Mouse (Mus musculus) bone marrow, adult 2 months (tissue): ENCODE data around the gene Fcgrt. TPM values are rescaled to one million over a fixed set of nuclear protein-coding genes. Genes with fewer than 3 reads are reported as not detected.

Experiments
- H3K27ac ChIP-seq: fragments of 200-500 bp; 2 replicates; pipeline ENCODE4 v1.5.1; 2012; ENCODE audit warnings: low read depth, mild to moderate bottlenecking, control low read depth, inconsistent platforms, low read length; ENCODE audit not compliant: control insufficient read depth, poor library complexity, insufficient read depth
- H3K4me1 ChIP-seq: fragments of 200-500 bp; 2 replicates; pipeline ENCODE4 v1.6.1; 2011; ENCODE audit warnings: low read length; ENCODE audit not compliant: control insufficient read depth, insufficient read depth
- H3K4me3 ChIP-seq: fragments of 200-500 bp; replicated peaks from 2 replicates; pipeline ENCODE3; 2011; ENCODE audit warnings: mild to moderate bottlenecking, low read depth, low read length, control low read depth; ENCODE audit not compliant: control insufficient read depth
- CTCF ChIP-seq: fragments of 200-500 bp; IDR thresholded peaks from 2 replicates; pipeline ENCODE4 v1.5.1; 2011; ENCODE audit warnings: low read length, control low read depth; ENCODE audit not compliant: control insufficient read depth, insufficient read depth
- POLR2A ChIP-seq: fragments of 200-500 bp; IDR thresholded peaks from 2 replicates; pipeline ENCODE4 v1.6.1; 2011; ENCODE audit warnings: low read depth, mild to moderate bottlenecking, control low read depth, low read length, borderline replicate concordance; ENCODE audit not compliant: control insufficient read depth
- WGBS: fragments of 180-500 bp; shearing (Covaris S2); methylation state at CpG from one replicate; pipeline ENCODE4 v1.1.7; 2018; 5-methylcytosine and 5-hydroxymethylcytosine counted together
- polyA plus RNA-seq: library from polyadenylated mRNA; stranded (reverse); fragments of >200 nt; gene quantifications from 2 replicates; pipeline ENCODE4 v1.2.4, GENCODE M21; 2011; ENCODE audit warnings: low replicate concordance; ENCODE audit not compliant: missing spikeins, insufficient read depth, insufficient read length

Gene Fcgrt
- polyA plus RNA-seq, 1 experiment, result 19.1 TPM

DNA sequence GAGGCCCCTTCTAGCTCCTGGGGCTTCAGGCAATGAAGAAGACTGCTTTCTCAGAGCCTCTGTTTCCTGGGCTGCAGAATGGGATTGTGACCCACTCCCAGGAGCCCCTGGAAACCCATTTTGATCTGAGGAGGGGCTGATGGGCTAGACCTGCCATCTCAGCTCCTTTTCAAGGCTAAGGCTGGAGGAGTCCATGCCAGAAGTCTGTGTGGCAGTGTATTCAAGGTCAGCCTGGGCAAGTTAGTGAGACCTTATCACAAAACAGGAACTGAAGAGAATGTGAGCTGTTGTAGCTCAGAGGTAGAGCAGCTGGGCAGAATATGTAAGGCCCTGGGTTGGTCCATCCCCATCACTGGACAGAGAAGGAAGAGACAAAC lies 46.7 kb downstream of the Fcgrt start:
- H3K4me1 ChIP-seq, result peaks cover under 1% of the 10 kb centered on the region
- TF ChIP-seq CTCF, result no peak
- TF ChIP-seq POLR2A, result no peak
- H3K4me3 ChIP-seq, result no peak overlapping the region
- no peak overlapping the region for H3K27ac ChIP-seq

DNA sequence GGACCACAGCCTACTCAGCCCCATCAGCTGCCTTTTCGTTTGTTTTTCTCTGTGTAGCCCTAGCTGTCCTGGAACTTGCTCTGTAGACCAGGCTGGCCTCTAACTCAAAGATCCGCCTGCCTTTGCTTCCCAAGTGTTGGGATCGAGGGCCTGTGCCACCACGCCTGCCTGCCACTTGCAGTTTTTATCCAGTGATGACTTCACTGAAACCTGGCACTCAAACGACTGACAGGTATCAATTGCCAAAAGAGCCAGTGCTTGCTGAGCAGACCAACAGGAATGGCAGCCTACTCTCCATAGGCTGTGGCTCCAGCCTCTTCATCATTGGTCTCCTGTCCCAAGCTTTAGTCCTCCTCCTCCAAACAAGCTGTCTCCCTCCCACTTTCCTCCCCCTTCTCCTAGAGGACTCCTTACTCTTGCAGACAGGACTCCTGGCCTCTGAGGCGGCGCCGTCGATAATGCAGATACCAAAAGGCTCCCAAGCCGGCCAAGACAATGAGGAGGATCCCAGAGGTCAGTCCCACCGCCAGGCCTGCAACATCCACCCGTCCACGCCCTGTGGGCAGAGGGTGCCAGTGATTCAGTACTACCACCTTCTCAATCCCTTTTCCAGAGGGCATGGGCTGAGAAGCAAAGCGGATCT lies 47.2 kb downstream of the Fcgrt start:
- 78% methylated on average over 14 of the region's 14 CpGs for WGBS
- no peak overlapping the region for H3K4me3 ChIP-seq
- TF ChIP-seq CTCF, result no peak
- no peak for TF ChIP-seq POLR2A
- peaks cover 4% of the 10 kb centered on the region for H3K4me1 ChIP-seq
- no peak overlapping the region for H3K27ac ChIP-seq

DNA sequence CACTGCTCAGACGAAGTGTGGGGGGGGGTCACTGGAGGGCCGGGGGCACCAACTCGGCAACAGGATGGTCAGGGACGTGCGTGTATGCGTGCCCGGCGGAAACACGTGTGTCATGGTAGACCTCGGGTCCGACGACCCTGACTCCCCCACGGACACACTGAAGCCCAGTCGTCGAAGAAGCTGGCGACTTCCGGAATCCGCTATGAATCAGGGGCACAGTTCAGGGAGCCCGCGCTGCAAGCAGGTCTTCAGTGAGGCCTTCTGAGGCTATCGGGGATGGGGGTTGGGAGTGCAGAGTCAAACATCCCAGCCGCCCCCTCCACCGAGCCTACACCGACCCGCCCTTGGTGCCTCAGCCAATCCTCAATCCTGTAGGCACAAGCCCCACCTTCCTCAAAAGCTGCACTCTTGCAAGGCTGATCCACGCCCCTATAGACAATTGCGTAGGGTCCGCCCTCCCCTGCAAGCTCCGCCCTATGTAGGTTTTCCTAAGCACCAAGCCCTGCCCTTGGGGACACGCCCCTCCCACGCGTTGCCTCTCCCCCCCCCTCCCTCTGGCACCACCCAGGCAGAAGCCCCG lies 49.6 kb downstream of the Fcgrt start:
- WGBS, result under 1% methylated on average over 33 of the region's 33 CpGs
- no peak for TF ChIP-seq CTCF
- peak; percentile 60; the same call in 1 of the 2 replicates for TF ChIP-seq POLR2A
- Histone ChIP-seq H3K4me3 (peak overlapping the region; percentile 69), H3K27ac (peak overlapping the region; percentile 82), H3K4me1 (peaks cover 5% of the 10 kb centered on the region)

DNA sequence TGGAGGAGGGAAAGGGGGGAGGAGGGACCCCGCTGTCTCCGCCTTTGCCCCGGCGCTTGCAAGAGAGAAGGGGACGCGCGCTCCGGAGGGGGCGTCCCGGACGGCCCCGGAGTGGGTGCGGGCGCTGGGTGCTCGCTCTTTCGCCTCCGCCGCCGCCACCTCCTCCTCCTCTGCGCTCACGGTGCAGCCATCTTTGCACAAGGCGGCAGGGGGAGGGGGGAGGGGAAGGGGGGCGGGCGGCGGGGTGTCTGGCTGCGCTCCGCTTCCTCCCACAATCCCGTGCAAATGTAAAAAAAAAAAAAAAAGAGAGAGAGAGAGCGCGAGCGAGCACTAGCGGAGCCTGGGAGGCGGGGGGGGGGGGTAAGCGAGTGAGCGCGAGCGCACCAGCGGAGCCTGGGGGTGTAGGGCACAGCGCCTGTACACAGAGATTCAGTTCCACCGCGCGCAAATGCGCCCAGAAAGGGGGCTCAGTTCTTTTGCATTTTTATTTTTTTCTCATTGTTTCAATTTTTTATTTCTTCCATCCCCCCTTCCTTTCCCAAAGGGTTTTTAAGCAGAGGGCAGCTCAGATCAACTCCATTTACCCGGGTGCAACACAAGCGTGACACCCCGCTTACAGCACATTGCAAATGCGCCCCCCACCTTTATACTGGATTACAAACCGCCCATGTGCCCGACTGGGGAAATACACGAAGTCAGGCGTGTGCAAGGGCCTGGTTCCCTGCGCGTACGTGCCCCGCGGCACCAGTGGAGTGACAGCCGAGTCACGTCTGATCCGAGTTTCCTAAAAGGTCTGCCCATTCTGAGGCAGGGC lies 50.3 kb downstream of the Fcgrt start:
- Histone ChIP-seq H3K4me1 (peaks cover 5% of the 10 kb centered on the region), H3K4me3 (peak overlapping the region; percentile 69), H3K27ac (peak overlapping the region; percentile 92)
- TF ChIP-seq CTCF (no peak), POLR2A (peak; percentile 67; the same call in 1 of the 2 replicates)
- 0% methylated on average over 51 of the region's 59 CpGs for WGBS

DNA sequence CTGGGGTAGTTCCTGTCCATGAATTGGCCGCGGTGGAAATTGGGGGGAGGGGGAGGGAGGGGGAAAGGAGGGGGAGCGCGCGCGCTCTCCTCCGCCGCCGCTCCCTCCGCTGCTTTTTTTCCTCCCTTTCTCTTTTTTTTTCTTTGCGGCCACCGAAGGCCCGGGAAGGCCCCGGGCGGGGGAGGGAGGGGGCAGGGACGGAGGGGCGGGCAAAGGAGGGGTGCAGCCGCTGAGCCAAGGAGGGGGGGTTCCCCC lies 50.9 kb downstream of the Fcgrt start, which contains the start of gene Prr12:
TSS of gene Prr12 (minus strand) at position 20 of the 255 bp plus-strand sequence.
- peak within 1 kb of the TSS; percentile 92 for H3K27ac ChIP-seq
- TF ChIP-seq POLR2A (no peak), CTCF (no peak)
- H3K4me1 ChIP-seq, result peaks cover 5% of the 10 kb centered on the region
- peak within 1 kb of the TSS; percentile 69 for H3K4me3 ChIP-seq
- 0% methylated on average over 14 of the region's 18 CpGs for WGBS

DNA sequence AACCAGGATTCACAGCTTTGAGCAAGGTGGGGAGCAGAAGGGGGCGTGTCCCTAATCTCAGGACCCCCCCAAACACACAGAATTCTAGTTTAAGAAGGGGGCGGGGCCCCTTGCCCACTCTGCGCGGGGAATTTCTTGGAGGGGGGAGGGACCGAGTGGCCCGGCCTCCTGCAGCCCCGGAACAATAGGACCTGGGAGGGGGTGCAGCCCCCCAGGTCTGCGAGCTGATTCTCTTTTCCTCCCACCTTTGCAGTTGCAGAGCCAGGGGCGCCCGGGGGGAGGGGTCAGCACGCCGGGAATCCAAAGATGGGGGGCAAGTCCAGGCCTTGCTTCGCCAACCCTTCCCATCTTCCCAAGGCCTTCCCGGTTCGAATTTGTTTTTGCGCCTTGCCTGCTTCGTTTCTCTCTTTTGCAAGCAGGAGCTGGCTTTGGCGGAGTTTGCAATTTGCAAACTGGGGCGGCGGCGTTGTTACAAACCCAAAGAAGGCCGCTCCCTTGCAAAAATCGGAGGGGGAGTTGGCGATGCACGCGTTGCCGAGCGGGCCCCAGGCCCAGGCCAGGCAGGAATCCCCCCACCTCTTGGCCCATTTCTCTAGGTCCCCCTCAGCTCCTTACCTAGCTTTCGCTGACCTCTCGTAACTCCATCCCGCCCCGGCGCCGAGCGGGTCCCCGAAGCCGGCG lies 51.3 kb downstream of the Fcgrt start:
- Histone ChIP-seq H3K4me3 (peak overlapping the region; percentile 69), H3K27ac (peak overlapping the region; percentile 79), H3K4me1 (peaks cover 5% of the 10 kb centered on the region)
- TF ChIP-seq CTCF, result no peak
- TF ChIP-seq POLR2A, result no peak
- under 1% methylated on average over 38 of the region's 38 CpGs for WGBS

DNA sequence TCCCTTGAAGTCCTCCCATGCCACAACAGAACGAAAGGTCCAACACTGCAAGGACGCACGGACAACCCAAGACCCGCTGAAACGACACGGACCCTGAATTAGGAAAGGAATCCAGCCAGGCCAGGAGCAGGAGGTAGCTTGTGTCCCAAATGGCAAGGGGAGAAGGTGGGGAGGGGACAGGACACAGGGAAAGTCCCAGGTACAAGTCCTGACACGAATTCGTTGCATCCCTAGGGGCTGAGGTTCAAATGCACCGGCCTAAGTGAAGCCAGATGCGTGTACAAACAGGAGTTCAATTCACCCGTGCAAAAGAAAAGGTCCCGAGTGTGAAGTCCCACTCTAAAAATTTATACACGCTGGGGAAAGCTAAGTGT lies 52.1 kb downstream of the Fcgrt start:
- WGBS, result 34% methylated on average over 13 of the region's 13 CpGs
- TF ChIP-seq POLR2A, result no peak
- no peak for TF ChIP-seq CTCF
- no peak overlapping the region for H3K27ac ChIP-seq
- H3K4me1 ChIP-seq, result peaks cover 5% of the 10 kb centered on the region
- H3K4me3 ChIP-seq, result peak overlapping the region; percentile 69

DNA sequence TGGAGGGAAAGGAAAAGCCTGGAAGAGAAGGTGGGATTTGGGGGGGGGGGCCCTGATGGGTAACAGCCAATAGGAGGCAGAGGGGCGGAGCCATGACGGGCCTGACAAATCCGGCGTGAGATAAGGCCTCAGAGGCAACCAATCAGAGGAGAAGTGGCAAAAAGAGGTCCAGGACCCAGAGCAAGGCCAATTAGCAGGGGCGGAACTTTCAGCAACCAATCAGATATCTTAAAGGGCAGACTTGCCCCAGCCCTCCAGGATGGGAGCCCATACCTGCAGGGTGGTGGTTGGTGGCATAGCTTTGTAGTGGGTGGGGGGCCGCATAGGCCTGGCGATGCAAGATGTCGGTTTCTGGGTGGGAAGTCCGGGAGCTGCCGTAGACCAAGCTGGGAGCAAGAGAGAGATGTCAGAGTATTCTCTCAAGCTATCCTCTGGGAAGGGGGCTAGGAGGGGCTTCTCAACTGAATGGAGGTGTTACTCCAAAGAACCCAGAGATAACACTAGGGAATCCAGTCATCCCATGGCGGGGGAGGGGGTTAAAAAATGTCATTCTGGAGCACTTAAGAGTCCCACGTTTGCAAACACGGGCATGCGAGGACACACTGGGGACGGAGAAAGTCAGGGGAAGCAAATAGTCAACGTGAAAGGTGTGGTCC lies 52.6 kb downstream of the Fcgrt start:
- 57% methylated on average over 16 of the region's 16 CpGs for WGBS
- Histone ChIP-seq H3K27ac (no peak overlapping the region), H3K4me3 (peak overlapping the region; percentile 4), H3K4me1 (peaks cover 5% of the 10 kb centered on the region)
- TF ChIP-seq CTCF, result no peak
- TF ChIP-seq POLR2A, result no peak
